Mouse (Mus musculus): ENCODE measurements around the gene Gm39566. TPM values are rescaled to one million over a fixed set of nuclear protein-coding genes. Genes with fewer than 3 reads are reported as not detected.
A peak's percentile ranks its signal among the peaks of the same experiment; 100 is the strongest.

Gene Gm39566
- polyA plus RNA-seq, 2 experiments: not detected

DNA sequence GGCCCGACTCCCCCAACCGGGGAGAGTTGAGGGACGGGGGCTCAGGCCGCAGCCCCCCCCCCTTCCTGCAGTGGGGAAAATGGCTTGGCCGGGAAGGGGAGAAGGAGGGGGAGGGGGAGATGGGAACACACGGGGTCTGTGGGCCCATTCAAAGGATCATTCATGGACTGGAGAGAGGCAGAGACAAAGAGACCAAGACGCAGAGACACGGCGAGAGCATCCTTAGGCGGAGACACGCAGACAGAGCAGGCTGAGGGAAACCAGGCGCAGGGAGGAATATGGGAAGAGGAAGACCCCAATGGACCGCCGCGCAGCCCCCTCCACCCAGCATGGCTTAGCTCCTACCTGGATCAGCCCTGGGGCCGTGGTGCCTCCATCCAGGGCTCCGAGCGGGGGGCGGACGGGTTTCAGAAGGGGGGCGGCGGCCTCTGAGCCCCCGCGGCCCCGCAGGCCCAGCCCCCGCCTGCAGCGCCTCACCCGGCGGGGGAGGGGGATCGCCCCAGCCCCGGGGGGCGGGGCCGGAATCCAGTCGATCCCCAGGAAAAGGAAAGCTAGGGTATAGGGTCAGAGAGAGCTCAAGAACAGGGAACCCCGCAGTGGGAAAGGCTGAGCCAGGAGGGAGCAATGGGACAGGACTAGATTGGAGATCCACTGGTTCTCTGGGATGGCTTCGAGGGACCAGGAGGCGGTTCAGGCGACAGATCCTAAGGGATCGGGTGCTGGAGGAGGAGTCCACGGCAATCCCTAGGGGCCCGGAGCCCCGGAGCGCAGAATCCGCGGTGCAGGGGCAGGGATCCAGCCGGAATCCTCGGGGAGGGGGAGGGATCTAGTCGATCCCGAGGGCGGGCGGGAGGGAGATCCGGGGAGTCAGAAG lies 21.8 kb upstream of the Gm39566 start:
- DNase-seq (ENCODE audit: low spot score) (peak; percentile 37), ATAC-seq (ENCODE audit: low FRiP score, low read depth) (no peak)
- H3K27ac ChIP-seq (replicated peaks; ENCODE audit: low read depth, low read length): peak overlapping the region; percentile 79
- H3K27me3 ChIP-seq (ENCODE audit: control insufficient read depth, insufficient read depth, low read length): peaks cover 5% of the 10 kb centered on the region; the same call in 1 of the 2 replicates
- H3K4me2 ChIP-seq (replicated peaks; ENCODE audit: low read depth, low read length, severe bottlenecking): peak overlapping the region; percentile 95
- H3K4me3 ChIP-seq (replicated peaks; ENCODE audit: low read length): peak overlapping the region; percentile 73
- peaks cover 24% of the 10 kb centered on the region for H3K36me3 ChIP-seq (ENCODE audit: control insufficient read depth, insufficient read depth, low read length)
- 1% methylated on average over 38 of the region's 52 CpGs for whole genome bisulfite sequencing
- TF ChIP-seq POLR2A (IDR thresholded peaks at IDR 0.05; ENCODE audit: borderline replicate concordance, extremely low read depth, insufficient read depth, insufficient read length): no peak
- peak overlapping the region; percentile 71 for H3K9ac ChIP-seq (ENCODE audit: low read depth, low read length, severe bottlenecking)
- no peaks in the 10 kb centered on the region for H3K9me3 ChIP-seq (ENCODE audit: control insufficient read depth, low read length)
- peaks cover 37% of the 10 kb centered on the region for H3K4me1 ChIP-seq (ENCODE audit: control insufficient read depth, insufficient read depth, low read length)

DNA sequence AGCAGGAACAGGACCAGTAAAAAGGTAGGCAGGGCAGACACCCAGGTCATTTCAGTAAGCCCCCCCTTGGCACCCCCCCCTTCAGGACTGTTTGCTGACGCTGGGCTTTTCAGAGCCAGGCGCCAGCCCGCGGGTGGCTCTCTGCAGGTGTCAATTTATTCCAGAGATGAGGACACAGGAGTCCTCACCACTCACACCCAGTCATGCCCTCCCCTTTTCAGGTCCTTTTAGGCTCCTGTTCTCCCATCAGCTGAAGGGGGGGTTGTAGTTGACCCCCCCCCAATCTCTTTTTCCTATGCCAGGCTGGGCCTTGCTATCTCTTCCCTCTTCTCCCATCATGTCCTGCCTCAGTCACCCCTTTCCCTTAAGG lies 20.9 kb upstream of the Gm39566 start:
- peak overlapping the region; percentile 95 for H3K4me2 ChIP-seq (replicated peaks; ENCODE audit: low read depth, low read length, severe bottlenecking)
- ATAC-seq (ENCODE audit: low FRiP score, low read depth) (no peak), DNase-seq (ENCODE audit: low spot score) (no peak)
- H3K9ac ChIP-seq (ENCODE audit: low read depth, low read length, severe bottlenecking): peak overlapping the region; percentile 71
- peaks cover 5% of the 10 kb centered on the region; the same call in 1 of the 2 replicates for H3K27me3 ChIP-seq (ENCODE audit: control insufficient read depth, insufficient read depth, low read length)
- H3K27ac ChIP-seq (replicated peaks; ENCODE audit: low read depth, low read length): no peak overlapping the region
- no peak for TF ChIP-seq POLR2A (IDR thresholded peaks at IDR 0.05; ENCODE audit: borderline replicate concordance, extremely low read depth, insufficient read depth, insufficient read length)
- peak overlapping the region; percentile 73 for H3K4me3 ChIP-seq (replicated peaks; ENCODE audit: low read length)
- H3K36me3 ChIP-seq (ENCODE audit: control insufficient read depth, insufficient read depth, low read length): peaks cover 31% of the 10 kb centered on the region
- WGBS: 10% methylated on average over 4 of the region's 4 CpGs
- H3K9me3 ChIP-seq (ENCODE audit: control insufficient read depth, low read length): no peaks in the 10 kb centered on the region
- peaks cover 37% of the 10 kb centered on the region for H3K4me1 ChIP-seq (ENCODE audit: control insufficient read depth, insufficient read depth, low read length)

DNA sequence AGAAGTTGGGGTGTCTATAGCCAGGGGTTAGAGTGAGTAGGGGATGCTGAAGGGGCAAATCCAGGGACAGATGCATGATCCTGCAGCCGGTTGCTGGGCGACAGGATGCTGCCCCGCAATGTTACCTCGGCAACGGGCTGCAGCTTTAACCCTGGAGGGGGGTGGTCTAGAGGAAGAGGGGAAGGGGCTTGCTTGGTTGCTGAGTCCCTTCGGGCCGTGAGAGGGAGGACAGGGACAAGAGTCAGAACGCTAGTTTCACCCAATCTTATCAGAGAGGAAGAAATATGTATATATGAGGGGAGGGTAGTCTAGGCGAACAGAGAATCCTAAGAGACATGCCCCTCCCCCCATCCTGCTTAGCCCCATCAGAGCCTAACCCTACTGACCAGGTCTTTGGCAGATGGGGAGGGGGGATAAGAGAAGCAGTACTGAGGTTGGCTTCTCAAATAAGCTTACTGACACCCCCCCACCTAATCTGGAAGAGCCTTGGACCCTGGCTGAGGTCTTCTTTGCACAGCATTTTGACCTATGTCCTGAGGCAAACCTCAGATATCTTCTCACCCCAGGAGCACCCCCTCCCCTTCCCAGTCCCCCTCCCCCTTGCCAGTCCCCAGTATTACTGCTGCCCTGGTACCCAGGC lies 20.3 kb upstream of the Gm39566 start:
- Histone ChIP-seq H3K9ac (ENCODE audit: low read depth, low read length, severe bottlenecking) (peak overlapping the region; percentile 71; the same call in 1 of the 2 replicates), H3K36me3 (ENCODE audit: control insufficient read depth, insufficient read depth, low read length) (peaks cover 33% of the 10 kb centered on the region), H3K4me1 (ENCODE audit: control insufficient read depth, insufficient read depth, low read length) (peaks cover 37% of the 10 kb centered on the region), H3K4me2 (replicated peaks; ENCODE audit: low read depth, low read length, severe bottlenecking) (peak overlapping the region; percentile 95), H3K27me3 (ENCODE audit: control insufficient read depth, insufficient read depth, low read length) (peaks cover 5% of the 10 kb centered on the region; the same call in 1 of the 2 replicates), H3K4me3 (replicated peaks; ENCODE audit: low read length) (peak overlapping the region; percentile 73), H3K27ac (replicated peaks; ENCODE audit: low read depth, low read length) (no peak overlapping the region), H3K9me3 (ENCODE audit: control insufficient read depth, low read length) (no peaks in the 10 kb centered on the region)
- no peak for TF ChIP-seq POLR2A (IDR thresholded peaks at IDR 0.05; ENCODE audit: borderline replicate concordance, extremely low read depth, insufficient read depth, insufficient read length)
- WGBS: 14% methylated on average over 9 of the region's 9 CpGs
- DNase-seq (ENCODE audit: low spot score): peak; percentile 7
- ATAC-seq (ENCODE audit: low FRiP score, low read depth): no peak

GRCm38 (mm10) chr11:69834001-69834549 lies 19.0 kb upstream of the Gm39566 start:
- Histone ChIP-seq H3K27ac (replicated peaks; ENCODE audit: low read depth, low read length) (no peak overlapping the region), H3K4me2 (replicated peaks; ENCODE audit: low read depth, low read length, severe bottlenecking) (peak overlapping the region; percentile 95), H3K4me3 (replicated peaks; ENCODE audit: low read length) (peak overlapping the region; percentile 73), H3K27me3 (ENCODE audit: control insufficient read depth, insufficient read depth, low read length) (peaks cover 5% of the 10 kb centered on the region; the same call in 1 of the 2 replicates), H3K9me3 (ENCODE audit: control insufficient read depth, low read length) (no peaks in the 10 kb centered on the region), H3K9ac (ENCODE audit: low read depth, low read length, severe bottlenecking) (peak overlapping the region; percentile 68), H3K36me3 (ENCODE audit: control insufficient read depth, insufficient read depth, low read length) (peaks cover 34% of the 10 kb centered on the region), H3K4me1 (ENCODE audit: control insufficient read depth, insufficient read depth, low read length) (peaks cover 31% of the 10 kb centered on the region)
- TF ChIP-seq POLR2A (IDR thresholded peaks at IDR 0.05; ENCODE audit: borderline replicate concordance, extremely low read depth, insufficient read depth, insufficient read length): no peak
- DNase-seq (ENCODE audit: low spot score) (peak; percentile 21), ATAC-seq (ENCODE audit: low FRiP score, low read depth) (no peak)
- WGBS: 7% methylated on average over 43 of the region's 48 CpGs

DNA sequence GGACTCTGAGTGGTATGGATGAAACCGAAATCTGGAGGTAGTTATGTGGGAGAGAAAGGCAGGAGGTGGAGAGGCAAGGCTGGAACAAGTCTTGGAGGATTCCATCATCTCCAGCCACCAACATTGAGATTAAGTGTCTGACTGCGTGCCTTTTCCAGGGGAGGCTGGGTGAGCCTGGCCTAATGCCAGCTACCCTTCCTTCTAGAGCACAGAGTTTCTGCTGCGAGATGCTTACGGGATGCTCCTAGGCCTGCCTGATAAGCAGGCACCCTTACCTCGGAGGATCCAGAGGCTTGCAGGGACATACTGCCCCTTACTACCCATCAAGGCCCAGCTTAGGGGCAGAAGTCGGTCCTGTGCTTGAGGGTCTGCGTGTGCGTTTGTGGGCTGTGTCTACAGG lies 18.5 kb upstream of the Gm39566 start:
- no peak for TF ChIP-seq POLR2A (IDR thresholded peaks at IDR 0.05; ENCODE audit: borderline replicate concordance, extremely low read depth, insufficient read depth, insufficient read length)
- Histone ChIP-seq H3K9me3 (ENCODE audit: control insufficient read depth, low read length) (no peaks in the 10 kb centered on the region), H3K27me3 (ENCODE audit: control insufficient read depth, insufficient read depth, low read length) (peaks cover 5% of the 10 kb centered on the region; the same call in 1 of the 2 replicates), H3K4me3 (replicated peaks; ENCODE audit: low read length) (peak overlapping the region; percentile 73), H3K4me1 (ENCODE audit: control insufficient read depth, insufficient read depth, low read length) (peaks cover 30% of the 10 kb centered on the region), H3K27ac (replicated peaks; ENCODE audit: low read depth, low read length) (no peak overlapping the region), H3K9ac (ENCODE audit: low read depth, low read length, severe bottlenecking) (peak overlapping the region; percentile 68), H3K36me3 (ENCODE audit: control insufficient read depth, insufficient read depth, low read length) (peaks cover 37% of the 10 kb centered on the region), H3K4me2 (replicated peaks; ENCODE audit: low read depth, low read length, severe bottlenecking) (peak overlapping the region; percentile 95)
- ATAC-seq (ENCODE audit: low FRiP score, low read depth) (no peak), DNase-seq (ENCODE audit: low spot score) (no peak)
- 61% methylated on average over 8 of the region's 8 CpGs for WGBS

All from limb, embryonic 14.5 days (tissue).